Mouse (Mus musculus) hindbrain, embryonic 12.5 days (tissue): ENCODE results near the gene Morn1. TPM values are rescaled to one million over a fixed set of nuclear protein-coding genes. Genes with fewer than 3 reads are reported as not detected.
"Not testable (repeated sequence)": the region's sequence is repeated elsewhere in the genome, so short reads cannot be mapped to it uniquely, and the experiment has no call there.

ENCODE experiments used
- ATAC-seq: fragments of 200-750 bp; cut with Nextera tagmentation; 2 replicates; pipeline ENCODE4 v1.8.0; 2017; ENCODE audit warnings: moderate TSS enrichment; ENCODE audit not compliant: low FRiP score
- H3K27ac ChIP-seq: fragments of 300-500 bp; sonication (generic); 2 replicates; pipeline ENCODE4 v1.5.1; 2016; ENCODE audit warnings: mild to moderate bottlenecking
- H3K27me3 ChIP-seq: fragments of 300-500 bp; sonication (generic); 2 replicates; pipeline ENCODE4 v1.6.1; 2016; ENCODE audit warnings: mild to moderate bottlenecking
- H3K36me3 ChIP-seq: fragments of 300-500 bp; sonication (generic); 2 replicates; pipeline ENCODE4 v1.6.1; 2016; ENCODE audit warnings: mild to moderate bottlenecking
- H3K4me1 ChIP-seq: fragments of 300-500 bp; sonication (generic); 2 replicates; pipeline ENCODE4 v1.6.1; 2016
- H3K4me2 ChIP-seq: fragments of 300-500 bp; sonication (generic); replicated peaks from 2 replicates; pipeline ENCODE4 v1.6.1; 2016; ENCODE audit warnings: mild to moderate bottlenecking
- H3K4me3 ChIP-seq: fragments of 300-500 bp; sonication (generic); 2 replicates; pipeline ENCODE4 v1.5.1; 2016; ENCODE audit warnings: mild to moderate bottlenecking
- H3K9ac ChIP-seq: fragments of 300-500 bp; sonication (generic); 2 replicates; pipeline ENCODE4 v1.6.1; 2016; ENCODE audit warnings: mild to moderate bottlenecking, moderate library complexity
- H3K9me3 ChIP-seq: fragments of 300-500 bp; sonication (generic); replicated peaks from 2 replicates; pipeline ENCODE4 v1.6.1; 2016; ENCODE audit warnings: mild to moderate bottlenecking
- WGBS: fragments of 180-500 bp; shearing (Covaris S2); methylation state at CpG from one replicate; pipeline ENCODE4 v1.1.7; 2016; 5-methylcytosine and 5-hydroxymethylcytosine counted together
- polyA plus RNA-seq: library from polyadenylated mRNA; unstranded; fragments of >200 nt; fragmentation: Nextera tagmentation; extraction: Ambion mirVana; gene quantifications from 2 replicates; pipeline ENCODE4 v1.2.1, GENCODE M21; 2016

Morn1 gene
- polyA plus RNA-seq, 1 experiment from 2014 or later, result 7.7 TPM

GRCm38 (mm10) chr4:155065970-155066833 lies 20.2 kb upstream of the Morn1 start:
- ATAC-seq, result peak; percentile 58
- 6% methylated on average over 15 of the region's 15 CpGs for WGBS
- Histone ChIP-seq H3K4me1 (peaks cover 20% of the 10 kb centered on the region), H3K9ac (0 out of 2 replicates have a peak overlapping the region, but pooled peaks have one; percentile 10), H3K4me2 (peak overlapping the region; percentile 76), H3K4me3 (peak overlapping the region; percentile 47), H3K27ac (peak overlapping the region; percentile 79), H3K36me3 (peaks cover 33% of the 10 kb centered on the region), H3K27me3 (0 out of 2 replicates have a peak, but pooled peaks cover 2% of the 10 kb centered on the region), H3K9me3 (no peaks in the 10 kb centered on the region)

- ATAC-seq, result peak; percentile 90
- Histone ChIP-seq H3K4me2 (peak within 1 kb of the TSS; percentile 76), H3K27me3 (0 out of 2 replicates have a peak, but pooled peaks cover 2% of the 10 kb centered on the region), H3K27ac (peak within 1 kb of the TSS; percentile 79), H3K4me3 (peak within 1 kb of the TSS; percentile 47), H3K4me1 (peaks cover 15% of the 10 kb centered on the region), H3K9me3 (no peaks in the 10 kb centered on the region), H3K9ac (peak within 1 kb of the TSS; percentile 76), H3K36me3 (peaks cover 41% of the 10 kb centered on the region)
- 1% methylated on average over 48 of the region's 48 CpGs for WGBS
These were observed 19.4 kb upstream of the Morn1 start, which contains the start of gene Pex10 for GRCm38 (mm10) chr4:155066834-155067522. Gene Pex10, plus strand, starts transcription at chr4:155067016.

- 0 out of 2 replicates have a peak overlapping the region, but pooled peaks have one; percentile 4 for H3K27ac ChIP-seq
- ATAC-seq, result no peak
- no peak overlapping the region for H3K9ac ChIP-seq
- peaks cover 54% of the 10 kb centered on the region for H3K36me3 ChIP-seq
- peaks cover 15% of the 10 kb centered on the region for H3K4me1 ChIP-seq
- H3K9me3 ChIP-seq, result no peaks in the 10 kb centered on the region
- 95% methylated on average over 20 of the region's 20 CpGs for WGBS
- H3K4me3 ChIP-seq, result no peak overlapping the region
- no peaks in the 10 kb centered on the region for H3K27me3 ChIP-seq
- no peak overlapping the region; the same call in 1 of the 2 replicates for H3K4me2 ChIP-seq
These were observed 17.9 kb upstream of the Morn1 start for GRCm38 (mm10) chr4:155068357-155068972.

GRCm38 (mm10) chr4:155069191-155069590 lies 17.2 kb upstream of the Morn1 start:
- Histone ChIP-seq H3K9ac (0 out of 2 replicates have a peak overlapping the region, but pooled peaks have one; percentile 4), H3K4me1 (peaks cover 15% of the 10 kb centered on the region), H3K9me3 (no peaks in the 10 kb centered on the region), H3K4me2 (no peak overlapping the region), H3K36me3 (peaks cover 61% of the 10 kb centered on the region), H3K27me3 (no peaks in the 10 kb centered on the region), H3K4me3 (no peak overlapping the region), H3K27ac (no peak overlapping the region)
- no peak for ATAC-seq
- WGBS, result 93% methylated on average over 6 of the region's 6 CpGs

- Histone ChIP-seq H3K9me3 (no peaks in the 10 kb centered on the region), H3K36me3 (peaks cover 72% of the 10 kb centered on the region), H3K27me3 (no peaks in the 10 kb centered on the region), H3K4me3 (no peak overlapping the region), H3K4me1 (peaks cover 15% of the 10 kb centered on the region), H3K9ac (no peak overlapping the region), H3K27ac (no peak overlapping the region), H3K4me2 (no peak overlapping the region)
- no peak for ATAC-seq
- 94% methylated on average over 13 of the region's 13 CpGs for WGBS
These were observed 16.2 kb upstream of the Morn1 start for GRCm38 (mm10) chr4:155070199-155070598.

- H3K4me1 ChIP-seq, result peaks cover 15% of the 10 kb centered on the region
- WGBS, result 96% methylated on average over 5 of the region's 5 CpGs
These were observed 15.5 kb upstream of the Morn1 start for GRCm38 (mm10) chr4:155070921-155071320.

GRCm38 (mm10) chr4:155074418-155074817 lies 12.0 kb upstream of the Morn1 start:
- Histone ChIP-seq H3K36me3 (peaks cover 92% of the 10 kb centered on the region), H3K4me2 (no peak overlapping the region), H3K9me3 (no peaks in the 10 kb centered on the region), H3K4me3 (no peak overlapping the region), H3K27me3 (no peaks in the 10 kb centered on the region), H3K4me1 (no peaks in the 10 kb centered on the region), H3K9ac (no peak overlapping the region), H3K27ac (no peak overlapping the region)
- no peak for ATAC-seq
- 75% methylated on average over 9 of the region's 9 CpGs for WGBS

More at GRCm38 (mm10) chr4:155070921-155071320, 15.5 kb upstream of the Morn1 start:
- no peak overlapping the region for H3K9ac ChIP-seq
- no peak overlapping the region for H3K27ac ChIP-seq
- no peak overlapping the region for H3K4me2 ChIP-seq
- H3K9me3 ChIP-seq, result no peaks in the 10 kb centered on the region
- H3K27me3 ChIP-seq, result no peaks in the 10 kb centered on the region
- no peak overlapping the region for H3K4me3 ChIP-seq
- ATAC-seq, result no peak
- peaks cover 79% of the 10 kb centered on the region for H3K36me3 ChIP-seq

GRCm38 (mm10) chr4:155075137-155075536 lies 11.2 kb upstream of the Morn1 start:
- H3K4me3 ChIP-seq, result no peak overlapping the region
- WGBS, result 88% methylated on average over 9 of the region's 9 CpGs
- no peaks in the 10 kb centered on the region for H3K27me3 ChIP-seq
- peaks cover 92% of the 10 kb centered on the region for H3K36me3 ChIP-seq
- H3K4me1 ChIP-seq, result no peaks in the 10 kb centered on the region
- H3K9me3 ChIP-seq, result no peaks in the 10 kb centered on the region
- H3K27ac ChIP-seq, result no peak overlapping the region
- no peak overlapping the region for H3K4me2 ChIP-seq
- no peak for ATAC-seq
- H3K9ac ChIP-seq, result no peak overlapping the region

- H3K27ac ChIP-seq, result no peak overlapping the region
- H3K9me3 ChIP-seq, result no peaks in the 10 kb centered on the region
- no peak for ATAC-seq
- H3K9ac ChIP-seq, result no peak overlapping the region
- H3K4me2 ChIP-seq, result no peak overlapping the region
- H3K36me3 ChIP-seq, result peaks cover 91% of the 10 kb centered on the region
- H3K27me3 ChIP-seq, result no peaks in the 10 kb centered on the region
- H3K4me1 ChIP-seq, result no peaks in the 10 kb centered on the region
- no peak overlapping the region for H3K4me3 ChIP-seq
- WGBS, result 90% methylated on average over 2 of the region's 2 CpGs
These were observed 10.6 kb upstream of the Morn1 start for GRCm38 (mm10) chr4:155075813-155076212.

- Histone ChIP-seq H3K4me2 (no peak overlapping the region), H3K9ac (no peak overlapping the region), H3K4me1 (no peaks in the 10 kb centered on the region), H3K27ac (no peak overlapping the region), H3K27me3 (no peaks in the 10 kb centered on the region), H3K9me3 (no peaks in the 10 kb centered on the region), H3K36me3 (peaks cover 89% of the 10 kb centered on the region), H3K4me3 (no peak overlapping the region)
- no peak for ATAC-seq
- 90% methylated on average over 9 of the region's 9 CpGs for WGBS
These were observed 9.7 kb upstream of the Morn1 start for GRCm38 (mm10) chr4:155076677-155077076.

- H3K4me2 ChIP-seq, H3K9me3 ChIP-seq, H3K4me3 ChIP-seq, H3K9ac ChIP-seq, H3K4me1 ChIP-seq, H3K27me3 ChIP-seq, ATAC-seq, H3K27ac ChIP-seq: not testable (repeated sequence)
- 91% methylated on average over 10 of the region's 10 CpGs for WGBS
- peaks cover 84% of the 10 kb centered on the region for H3K36me3 ChIP-seq
These were observed 7.6 kb upstream of the Morn1 start for GRCm38 (mm10) chr4:155078808-155079207.

GRCm38 (mm10) chr4:155079666-155080065 lies 6.7 kb upstream of the Morn1 start:
- Histone ChIP-seq H3K27me3 (no peaks in the 10 kb centered on the region), H3K4me1 (peaks cover 8% of the 10 kb centered on the region), H3K27ac (no peak overlapping the region), H3K9me3 (no peaks in the 10 kb centered on the region), H3K9ac (no peak overlapping the region), H3K4me3 (no peak overlapping the region), H3K36me3 (peaks cover 75% of the 10 kb centered on the region), H3K4me2 (no peak overlapping the region)
- no peak for ATAC-seq
- whole genome bisulfite sequencing, result 95% methylated on average over 6 of the region's 6 CpGs
